Mouse (Mus musculus) thymus, adult 2 months (tissue): ENCODE measurements around the gene Fndc4. TPM values are rescaled to one million over a fixed set of nuclear protein-coding genes. Genes with fewer than 3 reads are reported as not detected.

Experiments used
- DNase-seq: peaks from one replicate; pipeline ENCODE4 v3.0.0; 2021
- H3K27ac ChIP-seq: fragments of 200-500 bp; 2 replicates; pipeline ENCODE4 v1.5.1; 2012; ENCODE audit warnings: low read length, control low read depth; ENCODE audit not compliant: control insufficient read depth, insufficient read depth
- H3K27me3 ChIP-seq: fragments of 200-500 bp; 2 replicates; pipeline ENCODE4 v1.6.1; 2012; ENCODE audit warnings: mild to moderate bottlenecking, low read length, moderate library complexity, mixed read lengths; ENCODE audit not compliant: control insufficient read depth, insufficient read depth
- H3K36me3 ChIP-seq: fragments of 200-500 bp; 2 replicates; pipeline ENCODE4 v1.6.1; 2012; ENCODE audit warnings: mild to moderate bottlenecking, low read length, moderate library complexity; ENCODE audit not compliant: control insufficient read depth, insufficient read depth
- H3K4me1 ChIP-seq: fragments of 200-500 bp; replicated peaks from 2 replicates; pipeline ENCODE4 v1.6.1; 2012; ENCODE audit warnings: low read length; ENCODE audit not compliant: control insufficient read depth, insufficient read depth
- H3K4me3 ChIP-seq: fragments of 200-500 bp; 2 replicates; pipeline ENCODE4 v1.5.1; 2012; ENCODE audit warnings: mild to moderate bottlenecking, low read length, control low read depth, moderate library complexity; ENCODE audit not compliant: control insufficient read depth, insufficient read depth
- CTCF ChIP-seq: fragments of 200-500 bp; IDR thresholded peaks from 2 replicates; pipeline ENCODE4 v1.5.1; 2012; ENCODE audit warnings: mild to moderate bottlenecking, control low read depth, low read length, moderate library complexity, borderline replicate concordance; ENCODE audit not compliant: control insufficient read depth, poor library complexity, insufficient read depth; ENCODE audit errors: extremely low read depth
- POLR2A ChIP-seq: fragments of 200-500 bp; IDR thresholded peaks from 2 replicates; pipeline ENCODE4 v1.6.1; 2012; ENCODE audit warnings: mild to moderate bottlenecking, low read length, control low read depth, moderate library complexity; ENCODE audit not compliant: control insufficient read depth, poor library complexity, insufficient read depth; ENCODE audit errors: extremely low read depth
- WGBS: fragments of 180-500 bp; shearing (Covaris S2); methylation state at CpG from one replicate; pipeline ENCODE4 v1.1.7; 2018; 5-methylcytosine and 5-hydroxymethylcytosine counted together
- polyA plus RNA-seq: library from polyadenylated mRNA; depleted of rRNA; stranded (reverse); fragments of >200 nt; gene quantifications from 2 replicates; pipeline ENCODE4 v1.2.3, GENCODE M21; 2012

Gene Fndc4
- polyA plus RNA-seq, 1 experiment: 2.4 TPM

DNA sequence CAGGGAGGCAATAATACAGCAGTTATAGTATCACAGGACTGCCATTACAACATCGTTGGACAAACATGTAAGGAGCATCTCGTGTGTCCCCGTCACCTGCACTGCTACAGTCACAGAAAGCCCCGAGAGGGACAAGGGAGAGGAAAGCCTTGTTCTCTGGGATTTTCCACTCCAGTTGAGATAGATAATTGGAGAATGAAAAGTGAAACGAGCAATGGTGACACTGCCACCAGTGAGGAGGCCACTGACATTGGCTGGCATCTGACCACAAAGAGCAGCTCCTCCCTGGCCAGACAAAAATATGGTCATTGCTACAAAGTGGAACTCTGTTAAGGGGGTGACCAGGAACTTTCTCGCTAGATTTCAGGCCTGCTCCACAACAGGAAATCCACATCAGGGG lies 28.2 kb downstream of the Fndc4 start:
- Histone ChIP-seq H3K27ac (no peak overlapping the region), H3K36me3 (no peaks in the 10 kb centered on the region), H3K4me3 (no peak overlapping the region), H3K27me3 (no peaks in the 10 kb centered on the region), H3K4me1 (no peaks in the 10 kb centered on the region)
- 68% methylated on average over 6 of the region's 6 CpGs for WGBS
- no peak for DNase-seq
- no peak for TF ChIP-seq POLR2A
- TF ChIP-seq CTCF: no peak

DNA sequence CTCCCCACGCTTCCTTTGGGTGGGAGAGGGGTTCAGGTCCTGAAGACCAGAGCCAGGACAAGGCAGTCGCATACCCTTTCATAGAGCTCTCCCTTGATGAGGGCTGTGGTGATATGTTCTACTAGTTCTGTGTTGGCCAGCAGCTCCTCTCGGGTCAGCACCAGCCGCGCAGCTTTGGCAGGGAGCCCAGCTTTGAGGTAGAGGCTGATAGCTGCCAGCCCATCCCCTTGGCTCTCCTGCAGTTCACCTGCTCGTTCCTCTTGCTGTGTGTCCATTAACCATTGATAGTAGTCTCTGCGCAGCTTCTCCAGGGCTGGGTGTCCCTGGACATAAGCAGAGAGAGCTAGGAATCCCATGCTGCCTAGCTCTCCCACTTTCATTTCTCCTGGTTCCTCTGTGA lies 29.8 kb downstream of the Fndc4 start:
- Histone ChIP-seq H3K4me1 (no peaks in the 10 kb centered on the region), H3K36me3 (no peaks in the 10 kb centered on the region), H3K4me3 (no peak overlapping the region), H3K27me3 (no peaks in the 10 kb centered on the region), H3K27ac (no peak overlapping the region)
- 90% methylated on average over 7 of the region's 7 CpGs for WGBS
- no peak for DNase-seq
- TF ChIP-seq CTCF (no peak), POLR2A (no peak)

DNA sequence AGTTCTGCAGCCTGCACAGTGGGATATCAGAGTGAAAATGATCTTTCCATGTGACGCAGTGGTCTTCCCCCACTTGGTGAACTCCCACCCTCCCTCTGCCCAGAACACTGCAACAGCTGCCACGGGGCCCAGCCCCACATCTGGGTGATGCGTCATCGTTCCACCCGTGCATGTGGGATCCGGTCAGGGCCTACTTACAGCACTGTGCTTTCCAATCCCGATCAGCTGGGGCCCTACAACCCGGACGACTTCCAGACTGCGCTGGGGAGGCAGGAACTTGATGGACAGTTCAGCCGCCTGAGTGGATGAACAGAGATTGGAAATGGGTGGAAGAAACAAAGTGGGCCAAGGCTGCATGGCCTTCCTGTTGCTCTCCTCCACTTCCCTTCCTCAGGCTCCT lies 38.3 kb downstream of the Fndc4 start:
- no peak overlapping the region for H3K4me3 ChIP-seq
- no peaks in the 10 kb centered on the region for H3K27me3 ChIP-seq
- H3K4me1 ChIP-seq: no peaks in the 10 kb centered on the region
- 95% methylated on average over 11 of the region's 11 CpGs for WGBS
- no peak overlapping the region for H3K27ac ChIP-seq
- TF ChIP-seq CTCF (no peak), POLR2A (no peak)
- DNase-seq: no peak
- no peaks in the 10 kb centered on the region for H3K36me3 ChIP-seq

DNA sequence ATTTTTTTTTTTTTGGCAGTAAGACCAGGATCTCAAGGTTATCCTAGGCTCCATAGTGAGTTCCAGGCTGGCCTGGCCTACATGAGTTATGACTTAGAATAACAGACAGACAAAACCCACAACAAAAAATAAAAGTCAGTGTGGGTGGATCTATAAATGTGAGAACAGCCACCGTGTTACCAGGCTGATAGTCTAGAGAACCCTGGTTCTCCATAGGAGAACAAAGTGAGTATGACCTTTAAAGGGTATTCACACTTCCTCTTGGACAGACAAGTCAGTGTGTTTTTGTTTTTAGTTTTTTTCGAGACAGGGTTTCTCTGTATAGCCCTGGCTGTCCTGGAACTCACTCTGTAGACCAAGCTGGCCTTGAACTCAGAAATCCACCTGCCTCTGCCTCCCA lies 39.9 kb downstream of the Fndc4 start:
- Histone ChIP-seq H3K4me3 (no peak overlapping the region), H3K27me3 (no peaks in the 10 kb centered on the region), H3K36me3 (peaks cover 5% of the 10 kb centered on the region), H3K27ac (no peak overlapping the region), H3K4me1 (0 out of 2 replicates have a peak, but pooled peaks cover 2% of the 10 kb centered on the region)
- TF ChIP-seq CTCF (no peak), POLR2A (no peak)
- no peak for DNase-seq
- 64% methylated on average over 2 of the region's 2 CpGs for WGBS

DNA sequence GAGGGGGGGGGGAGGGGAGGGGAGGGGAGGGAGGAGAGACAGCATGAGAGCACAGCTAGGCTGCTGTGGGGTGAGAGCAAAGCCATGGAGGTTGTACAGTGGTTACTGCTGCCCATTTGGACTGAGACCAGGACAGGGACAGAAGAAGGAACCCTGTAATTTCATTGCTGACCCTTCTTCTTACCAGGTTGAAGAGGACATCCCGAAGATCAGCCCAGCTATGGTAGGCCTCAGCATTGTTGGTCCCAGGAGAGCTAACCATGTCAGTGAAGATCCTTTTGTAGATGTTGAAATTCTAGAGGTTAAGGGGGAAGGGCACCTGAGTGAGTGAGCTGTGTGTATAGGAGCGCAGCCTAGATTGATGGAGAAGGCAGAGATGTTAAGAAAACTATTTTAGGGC lies 40.5 kb downstream of the Fndc4 start:
- H3K27me3 ChIP-seq: no peaks in the 10 kb centered on the region
- H3K36me3 ChIP-seq: peaks cover 11% of the 10 kb centered on the region
- TF ChIP-seq POLR2A (no peak), CTCF (no peak)
- no peak overlapping the region for H3K4me3 ChIP-seq
- 98% methylated on average over 2 of the region's 2 CpGs for WGBS
- H3K4me1 ChIP-seq: 0 out of 2 replicates have a peak, but pooled peaks cover 2% of the 10 kb centered on the region
- no peak for DNase-seq
- no peak overlapping the region for H3K27ac ChIP-seq

DNA sequence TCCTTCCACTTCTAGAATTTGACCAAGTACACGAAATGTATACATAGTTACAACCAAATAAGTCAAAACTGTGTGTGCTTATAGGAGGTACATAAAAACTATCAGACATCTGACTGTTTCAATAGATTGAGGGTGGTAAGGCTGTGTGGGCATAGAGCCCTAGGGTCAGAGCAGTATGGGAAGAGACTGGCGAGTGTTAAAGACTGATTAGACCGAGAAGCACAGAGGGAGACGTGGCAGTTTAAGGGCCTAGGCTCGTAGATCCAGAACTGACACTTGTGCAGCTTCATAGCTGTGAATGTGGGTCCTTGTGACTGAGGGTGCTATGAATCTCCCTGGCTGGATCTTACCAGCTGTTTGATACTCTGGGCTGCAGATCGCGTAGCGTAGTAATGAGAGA lies 41.0 kb downstream of the Fndc4 start:
- WGBS: 96% methylated on average over 8 of the region's 8 CpGs
- no peak overlapping the region for H3K4me3 ChIP-seq
- H3K27me3 ChIP-seq: no peaks in the 10 kb centered on the region
- no peak for DNase-seq
- no peak overlapping the region for H3K27ac ChIP-seq
- peaks cover 16% of the 10 kb centered on the region for H3K36me3 ChIP-seq
- 0 out of 2 replicates have a peak, but pooled peaks cover 2% of the 10 kb centered on the region for H3K4me1 ChIP-seq
- TF ChIP-seq CTCF (no peak), POLR2A (no peak)

DNA sequence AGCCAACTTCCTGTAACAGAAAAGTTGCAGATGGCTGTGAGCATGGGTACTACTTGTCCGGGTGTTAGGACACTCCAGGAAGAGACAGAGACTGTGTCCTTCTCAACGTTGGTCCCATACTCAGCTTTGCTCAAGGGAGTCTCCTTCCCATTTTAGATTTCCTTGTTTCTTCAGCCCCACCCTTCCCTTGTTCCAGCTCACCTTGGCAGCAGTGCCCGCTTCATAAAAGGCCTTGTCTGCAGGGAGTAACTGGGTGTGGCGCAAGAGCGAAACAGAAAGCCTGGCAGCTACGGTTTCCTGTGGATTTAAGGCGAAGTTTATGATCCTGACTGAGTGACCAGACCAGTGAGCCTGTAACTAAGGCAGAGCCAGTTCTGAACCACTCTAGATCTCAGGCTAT lies 41.4 kb downstream of the Fndc4 start:
- 0 out of 2 replicates have a peak, but pooled peaks cover 2% of the 10 kb centered on the region for H3K4me1 ChIP-seq
- no peak for DNase-seq
- peaks cover 20% of the 10 kb centered on the region for H3K36me3 ChIP-seq
- H3K27ac ChIP-seq: no peak overlapping the region
- TF ChIP-seq CTCF (no peak), POLR2A (no peak)
- no peak overlapping the region for H3K4me3 ChIP-seq
- 84% methylated on average over 7 of the region's 7 CpGs for WGBS
- H3K27me3 ChIP-seq: no peaks in the 10 kb centered on the region
